Mouse (Mus musculus) stomach, postnatal 0 days (tissue): Measurements from ENCODE around the gene Kcnmb4. TPM values are rescaled to one million over a fixed set of nuclear protein-coding genes. Genes with fewer than 3 reads are reported as not detected.
A peak's percentile ranks its signal among the peaks of the same experiment; 100 is the strongest.

Source experiments
- ATAC-seq: fragments of 200-750 bp; cut with Nextera tagmentation; 2 replicates; pipeline ENCODE4 v1.8.0; 2017; ENCODE audit not compliant: low FRiP score, low TSS enrichment
- DNase-seq: peaks from one replicate; pipeline ENCODE4 v3.0.0-alpha.2; 2016; ENCODE audit warnings: low spot score
- H3K27ac ChIP-seq: fragments of 300-500 bp; sonication (generic); replicated peaks from 2 replicates; pipeline ENCODE4 v1.5.1; 2014; ENCODE audit warnings: mild to moderate bottlenecking, control low read depth
- H3K27me3 ChIP-seq: fragments of 300-500 bp; sonication (generic); 2 replicates; pipeline ENCODE4 v1.6.1; 2014; ENCODE audit warnings: low read length; ENCODE audit not compliant: control insufficient read depth, insufficient read depth
- H3K36me3 ChIP-seq: fragments of 300-500 bp; sonication (generic); 2 replicates; pipeline ENCODE4 v1.6.1; 2014; ENCODE audit warnings: low read length, mixed read lengths; ENCODE audit not compliant: control insufficient read depth, insufficient read depth
- H3K4me1 ChIP-seq: fragments of 300-500 bp; sonication (generic); replicated peaks from 2 replicates; pipeline ENCODE4 v1.6.1; 2014; ENCODE audit warnings: antibody characterized with exemption; ENCODE audit not compliant: control insufficient read depth, insufficient read depth
- H3K4me2 ChIP-seq: fragments of 300-500 bp; sonication (generic); replicated peaks from 2 replicates; pipeline ENCODE4 v1.6.1; 2014; ENCODE audit warnings: low read depth, mild to moderate bottlenecking, control low read depth, moderate library complexity
- H3K4me3 ChIP-seq: fragments of 300-500 bp; sonication (generic); 2 replicates; pipeline ENCODE4 v1.5.1; 2014; ENCODE audit warnings: low read depth, low read length, control low read depth
- H3K9ac ChIP-seq: fragments of 300-500 bp; sonication (generic); 2 replicates; pipeline ENCODE4 v1.6.1; 2014; ENCODE audit warnings: mild to moderate bottlenecking, low read length, control low read depth, mixed read lengths
- H3K9me3 ChIP-seq: fragments of 300-500 bp; sonication (generic); 2 replicates; pipeline ENCODE4 v1.6.1; 2016; ENCODE audit warnings: low read length; ENCODE audit not compliant: control insufficient read depth
- CTCF ChIP-seq: IDR thresholded peaks from 2 replicates; pipeline ENCODE4 v1.5.1; 2016; ENCODE audit warnings: antibody characterized with exemption, low read depth, mild to moderate bottlenecking, moderate library complexity
- EP300 ChIP-seq: optimal IDR thresholded peaks from 2 replicates; pipeline ENCODE3; 2016; ENCODE audit warnings: antibody characterized with exemption
- WGBS: fragments of 180-500 bp; shearing (Covaris S2); extraction: QIAGEN DNeasy Blood & Tissue Kit; methylation state at CpG from one replicate; pipeline ENCODE4 v1.1.7; 2014; 5-methylcytosine and 5-hydroxymethylcytosine counted together
- polyA plus RNA-seq: library from polyadenylated mRNA; unstranded; fragments of >200 nt; fragmentation: Nextera tagmentation; extraction: Ambion mirVana; gene quantifications from 2 replicates; pipeline ENCODE4 v1.2.1, GENCODE M21; 2015

The Kcnmb4 gene
- polyA plus RNA-seq, 1 experiment from 2014 or later = 1.8 TPM

DNA sequence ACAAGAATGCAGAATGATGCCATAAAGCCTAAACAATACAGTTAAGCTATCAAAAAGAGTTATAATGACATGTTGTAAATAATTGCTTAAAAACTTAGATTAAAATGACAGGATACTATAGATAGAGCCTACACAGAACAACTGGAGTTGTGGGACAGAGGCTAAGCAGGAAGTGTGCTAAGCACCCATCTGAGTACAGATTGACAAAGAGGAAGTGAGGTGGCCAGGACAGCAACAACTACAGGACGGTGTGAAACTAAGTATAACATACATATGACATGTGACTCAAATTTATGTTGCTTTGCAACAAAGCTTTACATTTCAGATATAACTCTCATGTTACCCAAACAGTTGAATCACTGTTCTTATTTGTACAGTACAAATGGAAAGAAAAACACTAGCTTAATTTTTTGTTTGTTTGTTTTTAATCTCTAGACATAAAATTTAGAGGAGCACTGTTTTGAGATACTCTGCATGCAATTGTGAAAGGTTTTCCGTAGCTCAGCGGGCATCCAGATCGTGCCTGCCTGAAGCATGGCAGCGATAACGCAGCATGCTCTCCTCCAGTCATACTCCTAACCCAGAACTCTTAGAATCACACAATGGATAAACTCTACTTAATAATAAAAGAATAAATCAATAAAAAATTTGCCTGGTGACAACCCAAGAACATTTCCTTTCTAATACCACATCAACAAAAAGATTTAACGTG lies 31.8 kb upstream of the Kcnmb4 start:
- DNase-seq = no peak
- Histone ChIP-seq H3K36me3 (no peaks in the 10 kb centered on the region), H3K4me2 (no peak overlapping the region), H3K27ac (no peak overlapping the region), H3K4me1 (no peaks in the 10 kb centered on the region), H3K9ac (no peak overlapping the region), H3K4me3 (no peak overlapping the region), H3K9me3 (no peaks in the 10 kb centered on the region), H3K27me3 (no peaks in the 10 kb centered on the region)
- WGBS = 84% methylated on average over 7 of the region's 7 CpGs
- ATAC-seq = no peak
- TF ChIP-seq EP300 = no peak
- TF ChIP-seq CTCF = no peak

DNA sequence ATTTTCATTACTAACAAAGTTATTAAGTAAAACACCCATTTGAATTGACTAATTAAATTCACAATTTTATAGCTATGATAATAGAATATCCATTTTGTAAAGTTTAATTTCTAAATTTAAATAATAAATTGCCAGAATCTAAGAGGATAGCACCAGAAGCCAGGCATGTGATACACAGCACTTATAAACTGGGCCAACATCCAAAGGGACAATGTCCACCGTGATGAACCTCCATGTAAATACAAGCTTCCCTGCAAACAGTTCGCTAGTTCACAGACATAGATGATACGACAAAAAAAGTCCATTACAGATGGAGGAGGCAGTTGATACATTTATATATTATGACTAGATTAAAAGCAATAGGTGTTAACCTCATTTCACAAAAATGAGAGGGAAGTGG lies 19.1 kb upstream of the Kcnmb4 start:
- Histone ChIP-seq H3K4me2 (no peak overlapping the region), H3K9ac (no peak overlapping the region), H3K36me3 (0 out of 2 replicates have a peak, but pooled peaks cover 5% of the 10 kb centered on the region), H3K27ac (no peak overlapping the region), H3K9me3 (no peaks in the 10 kb centered on the region), H3K4me3 (no peak overlapping the region), H3K4me1 (no peaks in the 10 kb centered on the region), H3K27me3 (no peaks in the 10 kb centered on the region)
- DNase-seq (no peak), ATAC-seq (no peak)
- TF ChIP-seq EP300 (no peak), CTCF (no peak)
- 86% methylated on average over 3 of the region's 3 CpGs for WGBS

DNA sequence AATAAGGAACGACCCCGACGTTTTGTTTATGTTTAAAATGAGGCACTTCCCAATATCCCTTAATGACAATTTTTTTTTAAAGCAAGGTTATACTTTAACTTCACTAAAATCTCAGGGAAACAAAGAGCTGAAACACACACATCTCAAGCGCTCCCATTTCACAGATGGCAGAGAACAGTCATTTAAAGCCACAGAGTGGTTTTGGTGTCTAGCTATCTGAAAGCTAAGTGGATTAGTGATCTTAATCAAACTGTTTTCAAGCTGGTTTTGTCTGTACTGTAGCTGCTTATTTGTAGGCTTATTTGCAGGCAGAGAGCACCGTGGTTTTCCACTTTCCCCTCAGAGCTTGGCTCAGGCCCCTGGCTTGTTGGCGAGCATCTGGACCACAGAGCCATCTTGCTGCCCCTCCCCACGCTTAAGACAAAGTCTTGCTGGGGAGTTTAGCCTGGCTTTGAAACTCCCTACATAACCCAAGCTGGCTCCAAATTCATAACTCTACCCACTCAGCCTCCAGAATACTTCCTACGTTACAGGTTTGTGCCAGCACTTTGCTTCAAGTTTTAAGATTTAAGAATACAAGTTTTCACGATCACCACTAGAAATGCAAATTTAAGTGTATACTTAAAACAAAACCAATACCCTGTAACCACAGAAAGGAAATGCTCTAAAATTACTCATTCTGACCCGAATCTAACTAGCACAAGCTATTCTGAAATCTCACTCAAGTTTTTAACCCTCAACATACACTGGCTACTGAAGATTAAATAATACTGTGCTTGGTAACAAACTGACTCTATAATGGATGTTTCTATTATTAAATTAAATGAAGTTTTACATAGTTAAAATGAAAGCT lies 13.4 kb upstream of the Kcnmb4 start:
- Histone ChIP-seq H3K27me3 (no peaks in the 10 kb centered on the region), H3K4me3 (no peak overlapping the region), H3K27ac (no peak overlapping the region), H3K4me1 (no peaks in the 10 kb centered on the region), H3K9me3 (no peaks in the 10 kb centered on the region), H3K4me2 (no peak overlapping the region), H3K9ac (no peak overlapping the region), H3K36me3 (peaks cover 15% of the 10 kb centered on the region; the same call in 1 of the 2 replicates)
- WGBS = 72% methylated on average over 10 of the region's 10 CpGs
- TF ChIP-seq CTCF = no peak
- TF ChIP-seq EP300 = no peak
- ATAC-seq (no peak), DNase-seq (no peak)

DNA sequence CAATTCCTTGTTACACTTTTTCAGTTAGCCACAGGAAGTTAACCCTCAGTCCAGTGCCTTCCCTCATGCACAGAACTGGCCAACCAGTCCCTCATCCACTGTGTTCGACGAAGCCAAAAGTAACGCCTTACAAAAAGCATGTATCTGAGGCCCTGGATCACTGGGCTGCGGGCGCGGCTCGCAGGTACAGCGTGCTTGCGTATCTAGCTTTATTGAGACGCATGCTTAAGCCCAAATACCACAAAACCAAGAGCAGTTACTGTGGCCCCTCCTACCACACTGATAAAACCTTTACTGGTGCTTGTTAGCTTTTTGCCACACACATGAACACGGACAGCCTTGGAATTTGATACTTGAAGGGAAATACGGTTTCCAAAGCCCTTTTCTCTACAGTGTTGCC lies 8.2 kb upstream of the Kcnmb4 start:
- ATAC-seq = peak; percentile 56; the same call in 1 of the 2 replicates
- H3K9ac ChIP-seq = no peak overlapping the region
- no peak overlapping the region for H3K4me3 ChIP-seq
- no peak overlapping the region for H3K4me2 ChIP-seq
- H3K27ac ChIP-seq = no peak overlapping the region
- peaks cover 15% of the 10 kb centered on the region; the same call in 1 of the 2 replicates for H3K36me3 ChIP-seq
- no peak for DNase-seq
- H3K9me3 ChIP-seq = no peaks in the 10 kb centered on the region
- H3K4me1 ChIP-seq = no peaks in the 10 kb centered on the region
- WGBS = 72% methylated on average over 12 of the region's 12 CpGs
- H3K27me3 ChIP-seq = no peaks in the 10 kb centered on the region
- TF ChIP-seq EP300 = no peak
- no peak for TF ChIP-seq CTCF

DNA sequence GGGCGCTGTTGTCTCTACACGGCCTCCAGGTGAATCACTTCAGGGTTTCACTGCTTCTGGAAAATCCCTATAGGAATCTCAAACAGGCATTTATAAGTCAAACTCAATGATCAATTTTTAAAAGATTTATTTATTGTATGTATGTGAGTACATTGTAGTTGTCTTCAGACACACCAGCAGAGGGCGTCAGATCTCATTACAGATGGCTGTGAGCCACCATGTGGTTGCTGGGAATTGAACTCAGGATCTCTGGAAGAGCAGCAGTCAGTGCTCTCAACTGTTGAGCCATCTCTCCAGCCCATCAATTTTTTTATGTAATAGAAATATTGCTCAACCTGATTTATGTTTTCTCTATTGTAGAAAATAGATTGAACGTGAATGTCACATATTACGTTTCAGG lies 7.3 kb upstream of the Kcnmb4 start:
- Histone ChIP-seq H3K4me1 (no peaks in the 10 kb centered on the region), H3K27me3 (no peaks in the 10 kb centered on the region), H3K27ac (no peak overlapping the region), H3K36me3 (peaks cover 11% of the 10 kb centered on the region; the same call in 1 of the 2 replicates), H3K9ac (no peak overlapping the region), H3K4me2 (no peak overlapping the region), H3K9me3 (no peaks in the 10 kb centered on the region), H3K4me3 (no peak overlapping the region)
- ATAC-seq (no peak), DNase-seq (no peak)
- 86% methylated on average over 5 of the region's 5 CpGs for WGBS
- peak; percentile 41 for TF ChIP-seq CTCF
- no peak for TF ChIP-seq EP300
